8 mouse cellular contexts compared by ENCODE assay signal in the genomic region with DNA sequence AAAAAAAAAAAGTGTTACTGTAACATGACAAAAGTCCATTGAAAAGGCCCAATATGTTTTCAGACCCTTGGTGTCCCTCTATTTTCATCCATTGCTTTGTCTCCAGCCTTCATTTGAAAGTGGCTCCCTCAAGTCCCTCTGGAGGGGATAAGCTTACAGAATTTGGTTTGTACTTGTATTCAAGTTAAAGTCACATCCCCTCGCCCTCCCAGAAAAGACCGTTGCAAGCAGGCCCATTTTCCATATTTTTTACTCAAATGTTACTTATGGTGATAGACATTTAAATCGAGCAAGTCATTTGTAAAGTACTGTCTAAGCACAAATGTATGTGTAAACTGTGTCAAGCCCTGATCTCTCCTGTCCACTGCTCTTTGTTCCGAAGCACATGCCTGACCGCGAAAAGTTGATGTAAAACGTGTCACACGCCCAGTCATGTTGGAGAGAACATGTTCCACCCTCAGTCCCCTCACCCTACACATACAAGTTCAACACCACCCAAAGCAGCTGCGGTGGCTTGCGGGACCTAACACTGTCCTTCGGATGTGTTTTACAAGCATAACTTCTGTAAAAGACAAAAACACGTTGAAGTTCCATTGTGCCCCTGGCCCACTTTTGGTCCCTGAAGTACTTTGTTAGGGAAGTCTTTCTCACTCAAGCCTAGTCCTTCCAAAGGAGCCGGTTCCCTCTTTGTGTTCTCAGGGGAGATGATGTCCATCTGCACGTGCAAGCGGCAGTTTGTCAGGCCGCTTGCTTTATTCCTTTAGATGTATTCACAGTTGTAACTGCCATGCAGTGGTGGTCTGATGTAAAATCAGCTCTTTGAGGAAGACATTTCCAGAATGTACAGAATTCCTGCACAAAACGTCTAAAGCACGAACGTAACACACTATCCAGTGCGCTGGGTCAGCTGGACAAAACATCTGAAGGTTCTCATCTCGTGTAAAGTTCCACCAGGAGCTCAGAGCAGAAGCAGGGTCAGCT. TPM values are rescaled to one million over a fixed set of nuclear protein-coding genes. Genes with fewer than 3 reads are reported as not detected.
DNase-seq lines count a peak whose midpoint lies in the region; ATAC-seq and TF ChIP-seq lines count a peak whose summit lies in the region.

No protein-coding gene starts in this region.

- ATAC-seq in intestine, embryonic 16.5 days: no peak
- no peak for ATAC-seq in stomach, embryonic 14.5 days (ENCODE audit: insufficient number of reproducible peaks, insufficient read depth, low FRiP score, low read depth)

- in situ Hi-C loops in CH12.LX (cut with MboI; ENCODE audit: low pct_ligation_motif_present, low pct_unique_long_range_greater_than_20kb, low sequenced_read_pairs): no loop called here

- H3K27me3 ChIP-seq in CH12.LX (replicated peaks): no peaks in the 10 kb centered on the region
- no peaks in the 10 kb centered on the region for H3K27me3 ChIP-seq in intestine, embryonic 16.5 days (replicated peaks; ENCODE audit: control insufficient read depth, insufficient read depth, low read length)
- no peaks in the 10 kb centered on the region for H3K27me3 ChIP-seq in stomach, embryonic 14.5 days (ENCODE audit: control insufficient read depth, insufficient read depth, low read length)

- H3K36me3 ChIP-seq in CH12.LX (replicated peaks in 1 of 2; ENCODE audit: control insufficient read depth in 1 of 2, insufficient read depth in 1 of 2, low read length in 1 of 2): peaks cover 0 to 20% of the 10 kb centered on the region in 2 experiments
- no peaks in the 10 kb centered on the region for H3K36me3 ChIP-seq in intestine, embryonic 16.5 days (ENCODE audit: control insufficient read depth, insufficient read depth, low read length)
- no peaks in the 10 kb centered on the region for H3K36me3 ChIP-seq in macrophage (ENCODE audit: inconsistent target)
- no peaks in the 10 kb centered on the region for H3K36me3 ChIP-seq in stomach, embryonic 14.5 days (ENCODE audit: control insufficient read depth, insufficient read depth, low read length)

- TF ChIP-seq RAD21 in CH12.LX (IDR thresholded peaks at IDR 0.05; ENCODE audit: low read depth, low read length): no peak

- peak overlapping the region; percentile 29 for H3K4me2 ChIP-seq in CH12.LX (ENCODE audit: insufficient read depth, low read depth, poor library complexity, severe bottlenecking)
- peak overlapping the region; percentile 87 for H3K4me2 ChIP-seq in intestine, embryonic 16.5 days (ENCODE audit: low read depth, low read length)
- peak overlapping the region; percentile 98 for H3K4me2 ChIP-seq in stomach, embryonic 14.5 days (replicated peaks; ENCODE audit: low read depth, low read length)

- H3K79me2 ChIP-seq in CH12.LX (replicated peaks; ENCODE audit: control insufficient read depth, extremely low read depth, insufficient read depth, poor library complexity, severe bottlenecking) (peaks cover 51% of the 10 kb centered on the region), macrophage (ENCODE audit: inconsistent target) (peaks cover 57% of the 10 kb centered on the region)

- H3K9me3 ChIP-seq in CH12.LX (replicated peaks; ENCODE audit: low read length): no peaks in the 10 kb centered on the region
- no peaks in the 10 kb centered on the region for H3K9me3 ChIP-seq in intestine, embryonic 16.5 days (ENCODE audit: control insufficient read depth, low read length)
- no peaks in the 10 kb centered on the region for H3K9me3 ChIP-seq in stomach, embryonic 14.5 days (ENCODE audit: control insufficient read depth, low read depth, low read length)

- peak; percentile 67 for TF ChIP-seq POLR2A in CH12.LX (IDR thresholded peaks at IDR 0.05; ENCODE audit: low read depth, low read length)
- TF ChIP-seq POLR2A in embryonic fibroblast, embryonic 13.5 days (IDR thresholded peaks at IDR 0.05; ENCODE audit: low read depth, low read length): peak; percentile 79

- peaks cover 11 to 50% of the 10 kb centered on the region in 2 experiments for H3K4me1 ChIP-seq in CH12.LX (ENCODE audit: control insufficient read depth in 1 of 2, insufficient read depth in 2 of 2)
- H3K4me1 ChIP-seq in embryonic fibroblast, embryonic 13.5 days (ENCODE audit: control insufficient read depth, insufficient read depth, low read length): peaks cover 19% of the 10 kb centered on the region
- H3K4me1 ChIP-seq in intestine, embryonic 16.5 days (ENCODE audit: control insufficient read depth, insufficient read depth, low read length): peaks cover 35% of the 10 kb centered on the region
- peaks cover 33% of the 10 kb centered on the region for H3K4me1 ChIP-seq in stomach, embryonic 14.5 days (ENCODE audit: control insufficient read depth, insufficient read depth, low read length)

- TF ChIP-seq CTCF in CH12.LX (conservative IDR thresholded peaks at IDR 0.05 in 1 of 2, IDR thresholded peaks at IDR 0.05 in 1 of 2; ENCODE audit: low read depth in 2 of 2, low read length in 2 of 2): no peak
- TF ChIP-seq CTCF in embryonic fibroblast, embryonic 13.5 days (IDR thresholded peaks at IDR 0.05; ENCODE audit: borderline replicate concordance, insufficient read depth, low read length): no peak

- DNase-seq in adrenal gland, postnatal 14 days: peak; percentile 20
- no peak for DNase-seq in adrenal gland, postnatal 4 days (ENCODE audit: low spot score in 2 of 2)
- DNase-seq in CH12.LX (ENCODE audit: extremely low read depth): peak; percentile 83
- DNase-seq in left cerebral cortex, adult 8-10 months (ENCODE audit: low spot score in 2 of 2): no peak

- H3K27ac ChIP-seq in CH12.LX (ENCODE audit: insufficient read depth, low read depth): peak overlapping the region; percentile 51
- H3K27ac ChIP-seq in embryonic fibroblast, embryonic 13.5 days (ENCODE audit: insufficient read depth, low read length): peak overlapping the region; percentile 100
- peak overlapping the region; percentile 100 for H3K27ac ChIP-seq in intestine, embryonic 16.5 days (ENCODE audit: low read length)
- peak overlapping the region; percentile 98 for H3K27ac ChIP-seq in macrophage
- H3K27ac ChIP-seq in stomach, embryonic 14.5 days (ENCODE audit: low read length): peak overlapping the region; percentile 100

- peak overlapping the region; percentile 99 for H3K9ac ChIP-seq in CH12.LX (ENCODE audit: insufficient read depth, low read depth)
- H3K9ac ChIP-seq in intestine, embryonic 16.5 days (ENCODE audit: low read depth, low read length): peak overlapping the region; percentile 100
- peak overlapping the region; percentile 100 for H3K9ac ChIP-seq in stomach, embryonic 14.5 days (replicated peaks; ENCODE audit: low read depth, low read length)

- 21% methylated on average over 21 of the region's 21 CpGs for WGBS in intestine, embryonic 16.5 days
- WGBS in macrophage (ENCODE audit: missing documents): 7% methylated on average over 19 of the region's 21 CpGs
- WGBS in stomach, embryonic 14.5 days: 22% methylated on average over 21 of the region's 21 CpGs

- H3K4me3 ChIP-seq in CH12.LX (replicated peaks in 1 of 3; ENCODE audit: low read depth in 2 of 3, low read length in 2 of 3, poor library complexity in 1 of 3): peak overlapping the region; percentile 87 to 91 (median 90)
- peak overlapping the region; percentile 75 for H3K4me3 ChIP-seq in embryonic fibroblast, embryonic 13.5 days (ENCODE audit: insufficient read depth, low read length)
- H3K4me3 ChIP-seq in intestine, embryonic 16.5 days (ENCODE audit: low read length): peak overlapping the region; percentile 94
- H3K4me3 ChIP-seq in macrophage (ENCODE audit: inconsistent target): peak overlapping the region; percentile 94
- peak overlapping the region; percentile 75 for H3K4me3 ChIP-seq in stomach, embryonic 14.5 days (ENCODE audit: low read depth, low read length)

- dilution Hi-C loops in CH12.LX (cut with MboI; ENCODE audit: extremely low pct_ligation_motif_present, extremely low pct_unique_long_range_greater_than_20kb, low sequenced_read_pairs): no loop called here

- TF ChIP-seq EP300 in CH12.LX (IDR thresholded peaks at IDR 0.05; ENCODE audit: low read length): no peak

RNA-seq across cellular contexts. Expression of a gene that starts 2.5 kb away (rescaled TPM):
- total RNA-seq in adrenal gland, postnatal 14 days (2021): 37.4 and 48.5 TPM in 2 replicates
- 10 to 100 TPM; 60.7 to 62.1 TPM for total RNA-seq in adrenal gland, postnatal 4 days (2021)
- 26.8 and 30.4 TPM in 2 replicates for total RNA-seq in CH12.LX (2012; rRNA removed)
- 9.0 and 10.0 TPM in 2 replicates for total RNA-seq in CH12.LX (2014; rRNA removed)
- 34.0 and 44.2 TPM in 2 replicates for polyA plus RNA-seq in CH12.LX (2012; ENCODE audit: insufficient read length, low read depth)
- polyA plus RNA-seq in embryonic fibroblast, embryonic 13.5 days (2011; ENCODE audit: insufficient read length, low read depth, missing spikeins): 27.0 and 29.4 TPM in 2 replicates
- 9.6 and 11.1 TPM in 2 replicates for polyA plus RNA-seq in intestine, embryonic 16.5 days (2015; fragmentation: Nextera tagmentation; extraction: Ambion mirVana)
- total RNA-seq in macrophage (2018; cell fraction: chromatin; rRNA removed): 100 to 1,000 TPM in 2 of 26 experiments, 10 to 100 TPM in 24; 40.1 to 107 (median 74.8) TPM
- total RNA-seq in macrophage (2018; cell fraction: cytosol; rRNA removed): 10 to 100 TPM; 18.6 to 45.7 (median 30.8) TPM
- total RNA-seq in macrophage (2018; cell fraction: nucleus; rRNA removed): 10 to 100 TPM; 34.2 to 77.9 (median 51.1) TPM
- polyA plus RNA-seq in macrophage (2018): 23.8 to 26.3 TPM (median 25.4 TPM) in 3 replicates
- 16.3 and 20.6 TPM in 2 replicates for polyA plus RNA-seq in stomach, embryonic 14.5 days (2014; fragmentation: Nextera tagmentation; extraction: Ambion mirVana)
- total RNA-seq in left cerebral cortex, adult 8-10 months (2022): 10 to 100 TPM; 48.3 to 56.6 (median 52.4) TPM

RNA-seq across cellular contexts. Expression of a gene that starts 15.7 kb away (rescaled TPM):
- total RNA-seq in adrenal gland, postnatal 14 days (2021): 62.3 and 72.1 TPM in 2 replicates
- 100 to 1,000 TPM; 100 to 101 TPM for total RNA-seq in adrenal gland, postnatal 4 days (2021)
- total RNA-seq in CH12.LX (2012; rRNA removed): 146 and 181 TPM in 2 replicates
- total RNA-seq in CH12.LX (2014; rRNA removed): 160 and 170 TPM in 2 replicates
- 271 and 298 TPM in 2 replicates for polyA plus RNA-seq in CH12.LX (2012; ENCODE audit: insufficient read length, low read depth)
- 125 and 133 TPM in 2 replicates for polyA plus RNA-seq in embryonic fibroblast, embryonic 13.5 days (2011; ENCODE audit: insufficient read length, low read depth, missing spikeins)
- 238 and 263 TPM in 2 replicates for polyA plus RNA-seq in intestine, embryonic 16.5 days (2015; fragmentation: Nextera tagmentation; extraction: Ambion mirVana)
- total RNA-seq in macrophage (2018; cell fraction: chromatin; rRNA removed): 10 to 100 TPM in 24 of 26 experiments, 1 to 10 TPM in 2; 7.7 to 58.2 (median 29.0) TPM
- total RNA-seq in macrophage (2018; cell fraction: cytosol; rRNA removed): 10 to 100 TPM; 42.3 to 78.0 (median 54.8) TPM
- 10 to 100 TPM; 18.5 to 56.7 (median 31.3) TPM for total RNA-seq in macrophage (2018; cell fraction: nucleus; rRNA removed)
- 50.0 to 88.6 TPM (median 68.1 TPM) in 3 replicates for polyA plus RNA-seq in macrophage (2018)
- 266 and 292 TPM in 2 replicates for polyA plus RNA-seq in stomach, embryonic 14.5 days (2014; fragmentation: Nextera tagmentation; extraction: Ambion mirVana)
- total RNA-seq in left cerebral cortex, adult 8-10 months (2022): 100 to 1,000 TPM in 3 of 4 experiments, 10 to 100 TPM in 1; 92.2 to 108 (median 105) TPM

RNA-seq across cellular contexts. Expression of a gene that starts 49.3 kb away (rescaled TPM):
- 46.2 and 49.2 TPM in 2 replicates for total RNA-seq in adrenal gland, postnatal 14 days (2021)
- 10 to 100 TPM; 39.1 to 39.9 TPM for total RNA-seq in adrenal gland, postnatal 4 days (2021)
- total RNA-seq in CH12.LX (2012; rRNA removed): 89.1 and 97.8 TPM in 2 replicates
- total RNA-seq in CH12.LX (2014; rRNA removed): 28.8 and 30.9 TPM in 2 replicates
- 48.9 and 54.4 TPM in 2 replicates for polyA plus RNA-seq in CH12.LX (2012; ENCODE audit: insufficient read length, low read depth)
- polyA plus RNA-seq in embryonic fibroblast, embryonic 13.5 days (2011; ENCODE audit: insufficient read length, low read depth, missing spikeins): 19.0 and 27.7 TPM in 2 replicates
- 52.4 and 62.8 TPM in 2 replicates for polyA plus RNA-seq in intestine, embryonic 16.5 days (2015; fragmentation: Nextera tagmentation; extraction: Ambion mirVana)
- 1 to 10 TPM in 22 of 26 experiments, not detected in 4; 1.3 to 9.0 (median 2.7) TPM for total RNA-seq in macrophage (2018; cell fraction: chromatin; rRNA removed)
- total RNA-seq in macrophage (2018; cell fraction: cytosol; rRNA removed): 10 to 100 TPM; 44.2 to 78.5 (median 64.6) TPM
- 10 to 100 TPM in 21 of 26 experiments, 1 to 10 TPM in 5; 4.6 to 31.6 (median 18.8) TPM for total RNA-seq in macrophage (2018; cell fraction: nucleus; rRNA removed)
- polyA plus RNA-seq in macrophage (2018): 9.5 to 50.4 TPM (median 41.7 TPM) in 3 replicates
- polyA plus RNA-seq in stomach, embryonic 14.5 days (2014; fragmentation: Nextera tagmentation; extraction: Ambion mirVana): 53.9 and 55.7 TPM in 2 replicates
- total RNA-seq in left cerebral cortex, adult 8-10 months (2022): 10 to 100 TPM; 53.3 to 81.3 (median 69.6) TPM

Comparison
In these comparisons a context has a peak if more than half of its experiments do, and no peak if none do; other contexts are left out.
1. DNase-seq: peak in adrenal gland, postnatal 14 days (single experiment) and CH12.LX (single experiment); none in adrenal gland, postnatal 4 days (0 of 2) and left cerebral cortex, adult 8-10 months (0 of 2).
2. H3K4me2 ChIP-seq: peak in every context shown above with its lines; median percentile 98 in stomach, embryonic 14.5 days; 87 in intestine, embryonic 16.5 days; 29 in CH12.LX.
3. Peak in every context shown above with its lines, with median percentiles within 50 percentile points of each other: H3K27ac ChIP-seq, H3K4me3 ChIP-seq and H3K9ac ChIP-seq.